Mouse (Mus musculus) embryonic facial prominence, embryonic 15.5 days (tissue): ENCODE data around the gene Nol7. TPM values are rescaled to one million over a fixed set of nuclear protein-coding genes. Genes with fewer than 3 reads are reported as not detected.

ENCODE experiments used
- ATAC-seq: fragments of 200-750 bp; cut with Nextera tagmentation; 2 replicates; pipeline ENCODE4 v1.8.0; 2017; ENCODE audit warnings: low read depth, moderate TSS enrichment; ENCODE audit not compliant: insufficient number of reproducible peaks, low FRiP score, low TSS enrichment
- H3K27ac ChIP-seq: fragments of 300-500 bp; sonication (generic); replicated peaks from 2 replicates; pipeline ENCODE4 v1.5.1; 2015; ENCODE audit warnings: mild to moderate bottlenecking, inconsistent platforms
- H3K27me3 ChIP-seq: fragments of 300-500 bp; sonication (generic); 2 replicates; pipeline ENCODE4 v1.6.1; 2015; ENCODE audit warnings: inconsistent platforms
- H3K36me3 ChIP-seq: fragments of 300-500 bp; sonication (generic); 2 replicates; pipeline ENCODE4 v1.6.1; 2015; ENCODE audit warnings: mild to moderate bottlenecking, inconsistent platforms
- H3K4me1 ChIP-seq: fragments of 300-500 bp; sonication (generic); 2 replicates; pipeline ENCODE4 v1.6.1; 2015; ENCODE audit warnings: inconsistent platforms
- H3K4me2 ChIP-seq: fragments of 300-500 bp; sonication (generic); replicated peaks from 2 replicates; pipeline ENCODE4 v1.6.1; 2015; ENCODE audit warnings: mild to moderate bottlenecking, inconsistent platforms
- H3K4me3 ChIP-seq: fragments of 300-500 bp; sonication (generic); replicated peaks from 2 replicates; pipeline ENCODE4 v1.5.1; 2015; ENCODE audit warnings: mild to moderate bottlenecking, inconsistent platforms
- H3K9ac ChIP-seq: fragments of 300-500 bp; sonication (generic); 2 replicates; pipeline ENCODE4 v1.6.1; 2015; ENCODE audit warnings: inconsistent platforms
- H3K9me3 ChIP-seq: fragments of 300-500 bp; sonication (generic); replicated peaks from 2 replicates; pipeline ENCODE4 v1.6.1; 2016; ENCODE audit warnings: inconsistent platforms
- WGBS: fragments of 180-500 bp; shearing (Covaris S2); methylation state at CpG from one replicate; pipeline ENCODE4 v1.1.7; 2015; 5-methylcytosine and 5-hydroxymethylcytosine counted together
- polyA plus RNA-seq: library from polyadenylated mRNA; unstranded; fragments of >200 nt; fragmentation: Nextera tagmentation; extraction: Ambion mirVana; gene quantifications from 2 replicates; pipeline ENCODE4 v1.2.1, GENCODE M21; 2015

Gene Nol7
- polyA plus RNA-seq, 1 experiment from 2014 or later: 126 TPM

- ATAC-seq: no peak
- Histone ChIP-seq H3K9ac (no peak overlapping the region), H3K4me2 (no peak overlapping the region), H3K27ac (no peak overlapping the region), H3K4me3 (no peak overlapping the region), H3K27me3 (no peaks in the 10 kb centered on the region), H3K36me3 (peaks cover 4% of the 10 kb centered on the region; the same call in 1 of the 2 replicates), H3K9me3 (no peaks in the 10 kb centered on the region), H3K4me1 (no peaks in the 10 kb centered on the region)
- WGBS: 62% methylated on average over 2 of the region's 2 CpGs
These were observed 35.2 kb downstream of the Nol7 start for GRCm38 (mm10) chr13:43433395-43433794.

GRCm38 (mm10) chr13:43440376-43440775, 42.2 kb downstream of the Nol7 start:
- no peak overlapping the region for H3K4me3 ChIP-seq
- H3K9ac ChIP-seq: no peak overlapping the region
- no peak overlapping the region for H3K27ac ChIP-seq
- 81% methylated on average over 1 of the region's 1 CpGs for WGBS
- no peaks in the 10 kb centered on the region for H3K9me3 ChIP-seq
- no peak overlapping the region for H3K4me2 ChIP-seq
- 0 out of 2 replicates have a peak, but pooled peaks cover 6% of the 10 kb centered on the region for H3K4me1 ChIP-seq
- no peaks in the 10 kb centered on the region for H3K36me3 ChIP-seq
- H3K27me3 ChIP-seq: no peaks in the 10 kb centered on the region
- ATAC-seq: no peak

DNA sequence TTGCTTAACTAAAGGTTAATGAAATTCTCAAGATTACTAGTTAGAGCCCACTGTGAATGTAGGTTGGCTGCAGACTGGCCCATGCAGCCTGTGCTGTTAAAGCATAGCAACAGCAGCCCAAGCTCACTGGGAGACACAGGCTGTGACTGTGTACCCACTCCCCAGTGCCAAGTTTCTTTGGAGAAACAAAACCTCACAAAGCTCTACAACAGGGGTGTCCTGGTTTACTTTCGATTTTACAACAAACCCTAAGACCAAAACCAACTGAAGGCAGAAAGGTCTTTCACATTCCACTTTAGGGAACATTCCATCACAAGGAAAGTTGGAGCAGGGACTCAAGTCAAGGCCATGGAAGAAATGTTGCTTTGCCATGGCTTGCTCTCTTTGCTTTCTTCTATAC, 44.4 kb downstream of the Nol7 start:
- H3K27me3 ChIP-seq: no peaks in the 10 kb centered on the region
- no peak overlapping the region for H3K27ac ChIP-seq
- no peak overlapping the region for H3K4me2 ChIP-seq
- H3K36me3 ChIP-seq: no peaks in the 10 kb centered on the region
- 0 out of 2 replicates have a peak, but pooled peaks cover 11% of the 10 kb centered on the region for H3K4me1 ChIP-seq
- no peak overlapping the region for H3K9ac ChIP-seq
- ATAC-seq: no peak
- no peak overlapping the region for H3K4me3 ChIP-seq
- 89% methylated on average over 1 of the region's 1 CpGs for WGBS
- no peaks in the 10 kb centered on the region for H3K9me3 ChIP-seq

DNA sequence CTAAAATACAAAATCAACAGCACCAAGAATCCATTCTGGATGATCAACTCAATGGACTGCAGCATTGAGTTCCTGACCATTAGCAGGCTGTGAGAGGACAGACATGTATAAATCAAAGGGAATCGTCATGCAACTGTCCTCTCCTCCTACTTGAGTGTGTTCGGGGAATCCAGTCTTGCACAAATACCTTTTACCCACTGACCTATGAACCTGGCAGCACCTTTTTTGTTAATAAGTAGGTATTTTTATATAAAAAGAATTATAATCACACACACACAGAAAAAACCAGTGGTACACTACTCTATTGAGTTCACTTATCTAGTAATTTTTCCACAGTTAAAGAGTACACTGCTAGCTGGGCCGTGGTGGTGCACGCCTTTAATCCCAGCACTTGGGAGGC, 45.5 kb downstream of the Nol7 start:
- H3K27me3 ChIP-seq: no peaks in the 10 kb centered on the region
- 94% methylated on average over 4 of the region's 4 CpGs for WGBS
- no peak for ATAC-seq
- no peak overlapping the region for H3K4me3 ChIP-seq
- no peaks in the 10 kb centered on the region for H3K9me3 ChIP-seq
- H3K9ac ChIP-seq: no peak overlapping the region
- no peak overlapping the region for H3K4me2 ChIP-seq
- H3K36me3 ChIP-seq: no peaks in the 10 kb centered on the region
- 0 out of 2 replicates have a peak, but pooled peaks cover 13% of the 10 kb centered on the region for H3K4me1 ChIP-seq
- H3K27ac ChIP-seq: no peak overlapping the region

DNA sequence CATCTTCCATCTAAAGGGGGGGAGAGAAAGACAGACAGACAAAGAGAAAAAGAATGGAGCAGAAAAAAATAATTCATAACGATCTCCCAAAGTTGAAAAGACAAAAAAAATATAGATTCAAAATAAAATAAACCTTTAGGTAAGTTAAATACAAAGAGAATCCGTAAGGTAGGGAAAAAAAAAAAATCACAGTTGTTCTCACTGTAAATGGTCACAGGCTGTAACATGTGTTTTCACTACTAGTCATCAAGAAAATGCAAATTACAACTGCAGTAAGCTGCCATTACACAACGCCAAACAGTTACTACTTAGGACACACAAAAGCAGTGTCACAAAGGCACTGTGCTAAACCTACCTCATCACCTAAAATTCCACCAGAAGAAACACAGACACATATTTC, 46.5 kb downstream of the Nol7 start:
- H3K36me3 ChIP-seq: no peaks in the 10 kb centered on the region
- no peak overlapping the region for H3K4me2 ChIP-seq
- H3K9ac ChIP-seq: no peak overlapping the region
- H3K4me3 ChIP-seq: no peak overlapping the region
- 0 out of 2 replicates have a peak, but pooled peaks cover 13% of the 10 kb centered on the region for H3K4me1 ChIP-seq
- no peak overlapping the region for H3K27ac ChIP-seq
- no peaks in the 10 kb centered on the region for H3K27me3 ChIP-seq
- no peak for ATAC-seq
- no peaks in the 10 kb centered on the region for H3K9me3 ChIP-seq
- WGBS: 66% methylated on average over 3 of the region's 3 CpGs

- H3K4me2 ChIP-seq: no peak overlapping the region
- no peak overlapping the region for H3K9ac ChIP-seq
- 93% methylated on average over 4 of the region's 4 CpGs for WGBS
- no peak overlapping the region for H3K4me3 ChIP-seq
- 0 out of 2 replicates have a peak, but pooled peaks cover 13% of the 10 kb centered on the region for H3K4me1 ChIP-seq
- H3K27me3 ChIP-seq: no peaks in the 10 kb centered on the region
- no peaks in the 10 kb centered on the region for H3K36me3 ChIP-seq
- no peak for ATAC-seq
- H3K9me3 ChIP-seq: no peaks in the 10 kb centered on the region
- no peak overlapping the region for H3K27ac ChIP-seq
These were observed 47.6 kb downstream of the Nol7 start for GRCm38 (mm10) chr13:43445754-43446153.

GRCm38 (mm10) chr13:43447721-43448120, 49.5 kb downstream of the Nol7 start:
- no peak overlapping the region for H3K27ac ChIP-seq
- ATAC-seq: no peak
- no peaks in the 10 kb centered on the region for H3K9me3 ChIP-seq
- H3K36me3 ChIP-seq: no peaks in the 10 kb centered on the region
- 78% methylated on average over 3 of the region's 3 CpGs for WGBS
- no peak overlapping the region for H3K4me2 ChIP-seq
- H3K4me3 ChIP-seq: no peak overlapping the region
- 0 out of 2 replicates have a peak, but pooled peaks cover 12% of the 10 kb centered on the region for H3K4me1 ChIP-seq
- no peak overlapping the region for H3K9ac ChIP-seq
- H3K27me3 ChIP-seq: no peaks in the 10 kb centered on the region

GRCm38 (mm10) chr13:43450686-43451085, 52.5 kb downstream of the Nol7 start:
- H3K9me3 ChIP-seq: no peaks in the 10 kb centered on the region
- H3K4me3 ChIP-seq: no peak overlapping the region
- WGBS: 90% methylated on average over 3 of the region's 3 CpGs
- no peak for ATAC-seq
- no peak overlapping the region for H3K4me2 ChIP-seq
- no peaks in the 10 kb centered on the region for H3K36me3 ChIP-seq
- no peaks in the 10 kb centered on the region for H3K27me3 ChIP-seq
- no peak overlapping the region for H3K9ac ChIP-seq
- H3K4me1 ChIP-seq: peaks cover 12% of the 10 kb centered on the region; the same call in 1 of the 2 replicates
- H3K27ac ChIP-seq: no peak overlapping the region

DNA sequence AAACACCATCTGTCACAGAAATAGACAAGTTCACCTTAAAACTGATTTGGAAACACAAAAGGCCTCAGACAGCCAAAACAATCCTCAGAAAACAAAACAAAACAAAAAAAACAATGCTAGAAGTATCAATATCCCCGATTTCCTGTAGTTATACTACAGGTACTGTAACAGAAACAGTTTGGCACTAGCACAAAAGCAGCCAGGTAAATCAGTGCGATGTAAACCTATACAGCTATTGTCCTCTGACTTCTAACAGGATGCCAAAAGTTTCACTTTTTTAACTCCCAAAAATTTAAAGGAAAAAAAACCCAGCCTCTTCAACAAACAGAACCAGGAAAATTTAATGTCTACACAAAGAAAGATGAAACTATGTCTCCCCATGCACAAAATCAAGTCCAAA, 54.0 kb downstream of the Nol7 start:
- Histone ChIP-seq H3K36me3 (no peaks in the 10 kb centered on the region), H3K9me3 (no peaks in the 10 kb centered on the region), H3K27me3 (no peaks in the 10 kb centered on the region), H3K27ac (no peak overlapping the region), H3K9ac (no peak overlapping the region), H3K4me1 (peaks cover 10% of the 10 kb centered on the region; the same call in 1 of the 2 replicates), H3K4me2 (no peak overlapping the region), H3K4me3 (no peak overlapping the region)
- 83% methylated on average over 2 of the region's 2 CpGs for WGBS
- ATAC-seq: no peak

DNA sequence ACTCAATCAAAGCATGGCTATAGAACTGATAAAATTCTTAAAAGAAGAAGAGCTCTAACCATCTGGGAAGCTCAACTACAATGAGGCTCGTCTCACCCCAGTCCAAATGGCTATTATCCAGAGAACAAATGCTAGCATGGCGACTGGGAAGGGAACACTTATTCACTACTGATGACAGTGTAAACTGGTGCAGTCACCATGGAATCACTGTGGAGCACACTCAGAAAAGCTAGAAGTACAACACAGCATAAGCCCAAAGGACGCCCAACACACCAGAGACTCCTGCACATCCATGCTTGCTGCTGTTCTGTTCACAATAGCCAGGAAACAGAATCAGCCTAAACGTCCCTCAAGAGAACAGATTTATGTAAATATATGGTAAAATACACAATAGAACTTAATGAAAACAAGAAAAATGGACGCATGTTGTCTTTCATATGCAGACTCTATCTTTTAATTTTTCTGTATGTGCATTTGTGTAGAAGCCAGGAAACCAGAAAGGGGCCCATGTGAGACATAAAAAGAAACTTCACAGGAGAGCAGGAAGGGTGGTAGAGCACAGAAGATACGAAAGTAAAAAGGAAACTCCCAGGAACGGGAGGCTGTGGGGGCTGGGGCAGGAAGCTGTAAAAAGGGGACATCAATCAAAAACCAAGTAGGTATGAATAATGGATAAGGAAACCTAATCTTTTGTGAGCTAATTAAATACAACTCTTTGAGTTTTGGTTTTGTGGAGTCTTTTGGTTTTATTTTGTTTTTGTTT, 54.8 kb downstream of the Nol7 start:
- no peaks in the 10 kb centered on the region for H3K27me3 ChIP-seq
- H3K27ac ChIP-seq: no peak overlapping the region
- no peak overlapping the region for H3K4me2 ChIP-seq
- no peaks in the 10 kb centered on the region for H3K36me3 ChIP-seq
- no peaks in the 10 kb centered on the region for H3K9me3 ChIP-seq
- no peak overlapping the region for H3K4me3 ChIP-seq
- peaks cover 5% of the 10 kb centered on the region; the same call in 1 of the 2 replicates for H3K4me1 ChIP-seq
- no peak overlapping the region for H3K9ac ChIP-seq
- WGBS: 51% methylated on average over 7 of the region's 7 CpGs
- ATAC-seq: no peak

- no peaks in the 10 kb centered on the region for H3K36me3 ChIP-seq
- H3K9ac ChIP-seq: no peak overlapping the region
- peaks cover 5% of the 10 kb centered on the region; the same call in 1 of the 2 replicates for H3K4me1 ChIP-seq
- H3K4me2 ChIP-seq: no peak overlapping the region
- 82% methylated on average over 7 of the region's 7 CpGs for WGBS
- H3K27me3 ChIP-seq: no peaks in the 10 kb centered on the region
- H3K9me3 ChIP-seq: no peaks in the 10 kb centered on the region
- no peak for ATAC-seq
- H3K4me3 ChIP-seq: no peak overlapping the region
- no peak overlapping the region for H3K27ac ChIP-seq
These were observed 56.2 kb downstream of the Nol7 start for GRCm38 (mm10) chr13:43454431-43454830.
